Mouse (Mus musculus) C2C12 (cell line): ENCODE measurements around the gene Kndc1. TPM values are rescaled to one million over a fixed set of nuclear protein-coding genes. Genes with fewer than 3 reads are reported as not detected.

Experiments used
- H3K27me3 ChIP-seq: one replicate; pipeline ENCODE4 v1.6.1; 2011; ENCODE audit not compliant: control insufficient read depth, insufficient read depth, insufficient read length
- H3K36me3 ChIP-seq: one replicate; pipeline ENCODE4 v1.6.1; 2011; ENCODE audit not compliant: control insufficient read depth, insufficient read depth
- H3K4me3 ChIP-seq: one replicate; pipeline ENCODE4 v1.5.1; 2011; ENCODE audit warnings: mild to moderate bottlenecking, control low read depth; ENCODE audit not compliant: poor library complexity, insufficient read depth, severe bottlenecking
- H3K79me2 ChIP-seq: one replicate; pipeline ENCODE4 v1.6.1; 2011; ENCODE audit not compliant: control insufficient read depth, insufficient read depth
- H3K79me3 ChIP-seq: one replicate; pipeline ENCODE4 v1.6.1; 2011; ENCODE audit warnings: low read depth, control low read depth
- H3ac ChIP-seq: one replicate; pipeline ENCODE3; 2011; ENCODE audit warnings: low read depth; ENCODE audit not compliant: control insufficient read depth, insufficient read length
- CEBPB ChIP-seq: IDR thresholded peaks from one replicate; pipeline ENCODE4 v1.6.1; 2011; ENCODE audit warnings: low read depth, mild to moderate bottlenecking, control low read depth, moderate library complexity
- CTCF ChIP-seq: IDR thresholded peaks from one replicate; pipeline ENCODE4 v1.5.1; 2011; ENCODE audit not compliant: control insufficient read depth, insufficient read depth, insufficient read length
- FOSL1 ChIP-seq: IDR thresholded peaks from one replicate; pipeline ENCODE4 v1.8.0; 2011; ENCODE audit warnings: mild to moderate bottlenecking, low read length; ENCODE audit not compliant: poor library complexity, insufficient read depth, severe bottlenecking
- MAX ChIP-seq: IDR thresholded peaks from one replicate; pipeline ENCODE4 v1.6.1; 2011; ENCODE audit warnings: mild to moderate bottlenecking, control low read depth
- MYOD1 ChIP-seq: IDR thresholded peaks from one replicate; pipeline ENCODE4 v1.6.1; 2011; ENCODE audit warnings: low read depth; ENCODE audit not compliant: control insufficient read depth, insufficient read length
- MYOG ChIP-seq: IDR thresholded peaks from one replicate; pipeline ENCODE4 v1.6.1; 2011; ENCODE audit not compliant: control insufficient read depth, insufficient read length; ENCODE audit errors: extremely low read depth
- USF1 ChIP-seq: IDR thresholded peaks from one replicate; pipeline ENCODE4 v1.6.1; 2011; ENCODE audit warnings: low read depth, mild to moderate bottlenecking, control low read depth, moderate library complexity
- polyA plus RNA-seq: library from polyadenylated mRNA; unstranded; fragments of >200 nt; fragmentation: generic; extraction: Trizol; gene quantifications from one replicate; pipeline ENCODE4 v1.2.1, GENCODE M21; 2012; ENCODE audit warnings: missing spikeins

The Kndc1 gene
- polyA plus RNA-seq, 1 experiment, result not detected

- Histone ChIP-seq H3K79me2 (no peaks in the 10 kb centered on the region), H3K79me3 (no peaks in the 10 kb centered on the region), H3K4me3 (no peak overlapping the region), H3K27me3 (peaks cover 5% of the 10 kb centered on the region), H3ac (no peak overlapping the region), H3K36me3 (no peaks in the 10 kb centered on the region)
- TF ChIP-seq MAX (no peak), CEBPB (no peak), MYOG (no peak), CTCF (no peak), MYOD1 (no peak), FOSL1 (no peak), USF1 (no peak)
These were observed 46.1 kb downstream of the Kndc1 start for GRCm38 (mm10) chr7:139940476-139941209.

GRCm38 (mm10) chr7:139943674-139944281 lies 49.3 kb downstream of the Kndc1 start, which contains the start of gene Utf1:
Gene Utf1 (plus strand): TSS chr7:139943789.
- Histone ChIP-seq H3K79me2 (no peaks in the 10 kb centered on the region), H3K36me3 (no peaks in the 10 kb centered on the region), H3K4me3 (no peak within 1 kb of the TSS), H3K79me3 (no peaks in the 10 kb centered on the region), H3ac (no peak within 1 kb of the TSS), H3K27me3 (no peaks in the 10 kb centered on the region)
- no peak for TF ChIP-seq USF1
- no peak for TF ChIP-seq CTCF
- TF ChIP-seq MYOD1, result no peak
- no peak for TF ChIP-seq MYOG
- TF ChIP-seq CEBPB, result no peak
- TF ChIP-seq FOSL1, result no peak
- no peak for TF ChIP-seq MAX

- TF ChIP-seq MYOD1, result no peak
- TF ChIP-seq MAX, result no peak
- no peak for TF ChIP-seq CTCF
- TF ChIP-seq USF1, result no peak
- TF ChIP-seq MYOG, result no peak
- TF ChIP-seq CEBPB, result no peak
- no peak for TF ChIP-seq FOSL1
- Histone ChIP-seq H3K4me3 (no peak overlapping the region), H3K27me3 (no peaks in the 10 kb centered on the region), H3K36me3 (no peaks in the 10 kb centered on the region), H3K79me2 (no peaks in the 10 kb centered on the region), H3ac (no peak overlapping the region), H3K79me3 (no peaks in the 10 kb centered on the region)
These were observed 50.1 kb downstream of the Kndc1 start for GRCm38 (mm10) chr7:139944291-139945240.

GRCm38 (mm10) chr7:139945516-139945915 lies 51.0 kb downstream of the Kndc1 start:
- Histone ChIP-seq H3K4me3 (no peak overlapping the region), H3K27me3 (no peaks in the 10 kb centered on the region), H3K79me2 (no peaks in the 10 kb centered on the region), H3K36me3 (no peaks in the 10 kb centered on the region), H3ac (no peak overlapping the region), H3K79me3 (no peaks in the 10 kb centered on the region)
- no peak for TF ChIP-seq USF1
- no peak for TF ChIP-seq MYOD1
- no peak for TF ChIP-seq CTCF
- no peak for TF ChIP-seq MAX
- TF ChIP-seq MYOG, result no peak
- TF ChIP-seq CEBPB, result no peak
- TF ChIP-seq FOSL1, result no peak

- no peak overlapping the region for H3K4me3 ChIP-seq
- no peaks in the 10 kb centered on the region for H3K79me3 ChIP-seq
- H3K79me2 ChIP-seq, result no peaks in the 10 kb centered on the region
- no peak for TF ChIP-seq USF1
- no peak for TF ChIP-seq FOSL1
- TF ChIP-seq MYOD1, result no peak
- H3ac ChIP-seq, result no peak overlapping the region
- no peaks in the 10 kb centered on the region for H3K27me3 ChIP-seq
- no peaks in the 10 kb centered on the region for H3K36me3 ChIP-seq
These were observed 51.5 kb downstream of the Kndc1 start for GRCm38 (mm10) chr7:139946032-139946431.
